Mouse (Mus musculus): Measurements from ENCODE around the gene Ncoa4. TPM values are rescaled to one million over a fixed set of nuclear protein-coding genes. Genes with fewer than 3 reads are reported as not detected.
"Not testable (repeated sequence)": the region's sequence is repeated elsewhere in the genome, so short reads cannot be mapped to it uniquely, and the experiment has no call there.

Ncoa4 gene
- polyA plus RNA-seq, 1 experiment from 2014 or later, result 126 TPM

DNA sequence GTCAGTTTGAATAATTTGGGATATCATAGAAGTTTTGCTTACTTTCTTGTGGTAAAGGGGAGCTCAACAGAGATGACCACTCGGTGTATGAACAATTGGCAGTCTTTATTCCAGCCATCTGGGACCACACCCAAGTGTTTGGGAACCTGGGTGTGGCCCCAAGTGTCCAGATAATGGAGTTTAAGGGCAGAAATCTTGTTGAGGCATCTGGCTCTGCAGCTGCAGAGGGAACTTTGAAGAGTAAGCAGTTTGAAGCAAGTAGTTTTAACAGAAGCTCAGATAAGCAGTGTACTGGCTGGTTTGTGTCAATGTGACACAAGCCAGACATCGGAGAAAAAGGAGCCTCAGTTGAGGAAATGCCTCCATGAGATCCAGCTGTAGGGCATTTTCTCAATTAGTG is 25.4 kb upstream of the Ncoa4 start:
- Histone ChIP-seq H3K4me3 (replicated peaks; ENCODE audit: low read depth, low read length) (no peak overlapping the region), H3K4me2 (ENCODE audit: low read length) (no peak overlapping the region), H3K36me3 (ENCODE audit: control insufficient read depth, insufficient read depth, low read length) (no peaks in the 10 kb centered on the region), H3K4me1 (ENCODE audit: control insufficient read depth, insufficient read depth, low read length) (no peaks in the 10 kb centered on the region), H3K27me3 (ENCODE audit: control insufficient read depth, insufficient read depth, low read length) (no peaks in the 10 kb centered on the region), H3K9ac (replicated peaks; ENCODE audit: low read length) (no peak overlapping the region), H3K9me3 (ENCODE audit: control insufficient read depth, low read length) (no peaks in the 10 kb centered on the region), H3K27ac (replicated peaks; ENCODE audit: low read depth, low read length) (no peak overlapping the region)
- no peak for ATAC-seq (ENCODE audit: low FRiP score, low TSS enrichment)
- DNase-seq, result no peak
- 72% methylated on average over 2 of the region's 2 CpGs for WGBS

GRCm38 (mm10) chr14:32136467-32136866 is 23.2 kb upstream of the Ncoa4 start:
- not testable (repeated sequence) for ATAC-seq (ENCODE audit: low FRiP score, low TSS enrichment); DNase-seq; H3K4me2 ChIP-seq (ENCODE audit: low read length); H3K4me3 ChIP-seq (replicated peaks; ENCODE audit: low read depth, low read length); H3K27me3 ChIP-seq (ENCODE audit: control insufficient read depth, insufficient read depth, low read length); H3K9me3 ChIP-seq (ENCODE audit: control insufficient read depth, low read length); H3K36me3 ChIP-seq (ENCODE audit: control insufficient read depth, insufficient read depth, low read length); H3K9ac ChIP-seq (replicated peaks; ENCODE audit: low read length); H3K4me1 ChIP-seq (ENCODE audit: control insufficient read depth, insufficient read depth, low read length); H3K27ac ChIP-seq (replicated peaks; ENCODE audit: low read depth, low read length)
- 73% methylated on average over 3 of the region's 3 CpGs for WGBS

DNA sequence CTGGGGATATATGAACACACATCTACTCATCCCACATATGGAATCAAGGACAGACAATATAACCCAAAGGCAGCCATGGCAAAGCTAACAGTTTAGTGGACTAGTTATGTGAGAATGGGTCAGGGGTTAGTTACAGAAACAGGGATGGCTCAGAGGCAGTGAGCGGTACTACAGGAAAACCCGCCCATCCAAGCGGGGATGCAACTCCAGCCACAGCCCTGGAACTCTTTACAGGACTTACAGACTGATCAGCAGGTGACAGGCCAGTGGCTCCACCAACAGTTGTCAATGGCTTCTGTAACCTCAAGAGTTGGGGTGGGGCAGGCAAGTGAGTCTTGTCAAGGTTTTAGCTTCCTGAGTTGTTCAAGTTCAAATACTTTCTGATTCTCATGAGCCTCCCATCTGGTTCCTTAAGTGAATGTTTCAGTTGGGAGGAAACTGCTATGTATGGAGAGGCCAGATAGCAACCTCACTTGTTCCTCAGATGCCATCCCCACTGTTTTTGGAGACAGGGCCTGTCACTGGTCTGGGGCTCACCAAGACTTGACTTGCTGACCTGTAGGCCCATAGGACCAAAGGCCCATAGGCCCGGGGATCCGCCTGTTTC is 19.2 kb upstream of the Ncoa4 start:
- H3K27me3 ChIP-seq (ENCODE audit: control insufficient read depth, insufficient read depth, low read length), result no peaks in the 10 kb centered on the region
- DNase-seq (no peak), ATAC-seq (ENCODE audit: low FRiP score, low TSS enrichment) (no peak)
- no peak overlapping the region for H3K4me2 ChIP-seq (ENCODE audit: low read length)
- H3K9ac ChIP-seq (replicated peaks; ENCODE audit: low read length), result no peak overlapping the region
- no peaks in the 10 kb centered on the region for H3K9me3 ChIP-seq (ENCODE audit: control insufficient read depth, low read length)
- H3K4me3 ChIP-seq (replicated peaks; ENCODE audit: low read depth, low read length), result no peak overlapping the region
- H3K36me3 ChIP-seq (ENCODE audit: control insufficient read depth, insufficient read depth, low read length), result no peaks in the 10 kb centered on the region
- H3K4me1 ChIP-seq (ENCODE audit: control insufficient read depth, insufficient read depth, low read length), result no peaks in the 10 kb centered on the region
- no peak overlapping the region for H3K27ac ChIP-seq (replicated peaks; ENCODE audit: low read depth, low read length)
- WGBS, result 84% methylated on average over 5 of the region's 5 CpGs

GRCm38 (mm10) chr14:32141723-32142122 is 17.9 kb upstream of the Ncoa4 start, which contains the start of gene Msmb:
Gene Msmb, plus strand, starts transcription at chr14:32142023.
- no peak within 1 kb of the TSS for H3K4me3 ChIP-seq (replicated peaks; ENCODE audit: low read depth, low read length)
- no peak for ATAC-seq (ENCODE audit: low FRiP score, low TSS enrichment)
- H3K4me2 ChIP-seq (ENCODE audit: low read length), result no peak within 1 kb of the TSS
- no peak within 1 kb of the TSS for H3K9ac ChIP-seq (replicated peaks; ENCODE audit: low read length)
- DNase-seq, result no peak
- H3K9me3 ChIP-seq (ENCODE audit: control insufficient read depth, low read length), result no peaks in the 10 kb centered on the region
- no peak within 1 kb of the TSS for H3K27ac ChIP-seq (replicated peaks; ENCODE audit: low read depth, low read length)
- no peaks in the 10 kb centered on the region for H3K27me3 ChIP-seq (ENCODE audit: control insufficient read depth, insufficient read depth, low read length)
- whole genome bisulfite sequencing, result 90% methylated on average over 5 of the region's 5 CpGs
- no peaks in the 10 kb centered on the region for H3K36me3 ChIP-seq (ENCODE audit: control insufficient read depth, insufficient read depth, low read length)
- H3K4me1 ChIP-seq (ENCODE audit: control insufficient read depth, insufficient read depth, low read length), result no peaks in the 10 kb centered on the region

- no peak overlapping the region for H3K4me2 ChIP-seq (ENCODE audit: low read length)
- H3K36me3 ChIP-seq (ENCODE audit: control insufficient read depth, insufficient read depth, low read length), result no peaks in the 10 kb centered on the region
- H3K9ac ChIP-seq (replicated peaks; ENCODE audit: low read length), result no peak overlapping the region
- no peak overlapping the region for H3K27ac ChIP-seq (replicated peaks; ENCODE audit: low read depth, low read length)
- no peaks in the 10 kb centered on the region for H3K27me3 ChIP-seq (ENCODE audit: control insufficient read depth, insufficient read depth, low read length)
- DNase-seq, result no peak
- H3K4me1 ChIP-seq (ENCODE audit: control insufficient read depth, insufficient read depth, low read length), result no peaks in the 10 kb centered on the region
- no peak for ATAC-seq (ENCODE audit: low FRiP score, low TSS enrichment)
- H3K4me3 ChIP-seq (replicated peaks; ENCODE audit: low read depth, low read length), result no peak overlapping the region
- peaks cover 6% of the 10 kb centered on the region; the same call in 1 of the 2 replicates for H3K9me3 ChIP-seq (ENCODE audit: control insufficient read depth, low read length)
These were observed 14.9 kb upstream of the Ncoa4 start for GRCm38 (mm10) chr14:32144734-32145133.

DNA sequence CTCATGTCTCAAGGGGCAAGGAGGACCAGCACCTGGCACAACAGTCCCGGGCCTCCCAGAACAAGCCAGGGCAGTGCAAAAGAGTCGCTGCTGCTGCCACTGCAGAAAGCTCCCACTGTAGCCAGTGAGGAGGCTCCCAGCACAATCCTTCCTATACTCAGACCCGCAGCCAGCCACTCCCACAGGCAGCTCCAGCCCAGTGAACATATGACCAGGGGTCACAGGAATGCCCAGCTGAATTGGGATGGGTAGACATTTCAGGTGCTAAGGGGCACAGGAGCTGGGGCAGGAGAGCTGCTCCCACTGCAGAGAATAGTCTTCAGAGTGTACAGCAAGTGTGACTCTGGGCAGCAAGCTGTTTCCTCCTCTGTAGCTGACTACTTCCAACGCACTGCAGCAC is 14.3 kb upstream of the Ncoa4 start:
- Histone ChIP-seq H3K4me1 (ENCODE audit: control insufficient read depth, insufficient read depth, low read length) (no peaks in the 10 kb centered on the region), H3K9me3 (ENCODE audit: control insufficient read depth, low read length) (peaks cover 6% of the 10 kb centered on the region; the same call in 1 of the 2 replicates), H3K4me3 (replicated peaks; ENCODE audit: low read depth, low read length) (no peak overlapping the region), H3K4me2 (ENCODE audit: low read length) (no peak overlapping the region), H3K27ac (replicated peaks; ENCODE audit: low read depth, low read length) (no peak overlapping the region), H3K27me3 (ENCODE audit: control insufficient read depth, insufficient read depth, low read length) (no peaks in the 10 kb centered on the region), H3K9ac (replicated peaks; ENCODE audit: low read length) (no peak overlapping the region), H3K36me3 (ENCODE audit: control insufficient read depth, insufficient read depth, low read length) (no peaks in the 10 kb centered on the region)
- ATAC-seq (ENCODE audit: low FRiP score, low TSS enrichment) (no peak), DNase-seq (no peak)
- 77% methylated on average over 4 of the region's 4 CpGs for WGBS

- WGBS, result 86% methylated on average over 7 of the region's 7 CpGs
- no peak overlapping the region for H3K4me2 ChIP-seq (ENCODE audit: low read length)
- ATAC-seq (ENCODE audit: low FRiP score, low TSS enrichment) (no peak), DNase-seq (no peak)
- H3K9ac ChIP-seq (replicated peaks; ENCODE audit: low read length), result no peak overlapping the region
- H3K4me3 ChIP-seq (replicated peaks; ENCODE audit: low read depth, low read length), result no peak overlapping the region
- H3K27me3 ChIP-seq (ENCODE audit: control insufficient read depth, insufficient read depth, low read length), result no peaks in the 10 kb centered on the region
- H3K36me3 ChIP-seq (ENCODE audit: control insufficient read depth, insufficient read depth, low read length), result no peaks in the 10 kb centered on the region
- peaks cover 6% of the 10 kb centered on the region; the same call in 1 of the 2 replicates for H3K9me3 ChIP-seq (ENCODE audit: control insufficient read depth, low read length)
- H3K4me1 ChIP-seq (ENCODE audit: control insufficient read depth, insufficient read depth, low read length), result no peaks in the 10 kb centered on the region
- no peak overlapping the region for H3K27ac ChIP-seq (replicated peaks; ENCODE audit: low read depth, low read length)
These were observed 13.7 kb upstream of the Ncoa4 start for GRCm38 (mm10) chr14:32145809-32146511.

DNA sequence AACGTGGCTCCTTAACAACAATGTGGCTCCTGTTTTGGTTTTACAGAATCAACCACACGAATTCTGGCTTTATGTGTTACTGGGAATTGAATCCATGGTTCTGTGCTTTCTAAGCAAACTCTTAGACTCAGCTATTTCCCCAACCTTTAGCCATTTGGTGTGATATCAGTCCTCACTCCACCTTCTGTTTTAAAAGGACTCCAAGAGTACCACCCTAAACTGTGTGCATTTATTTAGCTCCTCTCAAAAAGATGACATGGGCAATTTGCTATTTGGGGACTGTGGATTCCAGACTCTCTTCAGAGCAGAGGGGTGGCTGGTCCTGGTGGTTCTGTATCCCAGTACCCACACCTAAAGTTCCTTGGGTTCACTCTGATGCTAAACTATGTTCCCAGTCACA is 13.1 kb upstream of the Ncoa4 start:
- peaks cover 6% of the 10 kb centered on the region; the same call in 1 of the 2 replicates for H3K9me3 ChIP-seq (ENCODE audit: control insufficient read depth, low read length)
- H3K4me2 ChIP-seq (ENCODE audit: low read length), result no peak overlapping the region

DNA sequence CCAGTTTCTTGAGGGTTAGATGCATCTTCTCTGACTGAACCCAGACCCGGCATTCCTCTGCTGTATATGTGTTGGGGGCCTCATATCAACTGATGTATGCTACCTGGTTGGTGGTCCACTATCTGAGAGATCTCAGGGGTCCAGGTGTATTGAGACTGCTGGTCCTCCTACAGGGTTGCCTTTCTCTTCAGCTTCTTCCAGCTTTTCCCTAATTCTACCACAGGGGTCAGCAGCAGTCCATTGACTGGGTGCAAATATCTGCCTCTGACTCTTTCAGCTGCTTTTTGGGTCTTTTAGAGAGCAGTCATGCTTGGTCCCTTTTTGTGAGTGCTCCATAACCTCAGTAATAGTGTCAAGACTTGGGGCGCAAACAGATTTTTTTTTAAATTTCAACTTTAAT is 8.8 kb upstream of the Ncoa4 start:
- H3K4me1 ChIP-seq (ENCODE audit: control insufficient read depth, insufficient read depth, low read length), result no peaks in the 10 kb centered on the region
- H3K27ac ChIP-seq (replicated peaks; ENCODE audit: low read depth, low read length), result no peak overlapping the region
- DNase-seq (no peak), ATAC-seq (ENCODE audit: low FRiP score, low TSS enrichment) (no peak)
- H3K36me3 ChIP-seq (ENCODE audit: control insufficient read depth, insufficient read depth, low read length), result no peaks in the 10 kb centered on the region
- no peak overlapping the region for H3K9ac ChIP-seq (replicated peaks; ENCODE audit: low read length)
- H3K27me3 ChIP-seq (ENCODE audit: control insufficient read depth, insufficient read depth, low read length), result no peaks in the 10 kb centered on the region
- no peak overlapping the region for H3K4me3 ChIP-seq (replicated peaks; ENCODE audit: low read depth, low read length)
- H3K4me2 ChIP-seq (ENCODE audit: low read length), result no peak overlapping the region
- H3K9me3 ChIP-seq (ENCODE audit: control insufficient read depth, low read length), result peaks cover 6% of the 10 kb centered on the region; the same call in 1 of the 2 replicates
- WGBS, result 97% methylated on average over 2 of the region's 2 CpGs

More for the DNA sequence above, 13.1 kb upstream of the Ncoa4 start:
- DNase-seq (no peak), ATAC-seq (ENCODE audit: low FRiP score, low TSS enrichment) (no peak)
- no peaks in the 10 kb centered on the region for H3K27me3 ChIP-seq (ENCODE audit: control insufficient read depth, insufficient read depth, low read length)
- no peak overlapping the region for H3K27ac ChIP-seq (replicated peaks; ENCODE audit: low read depth, low read length)
- H3K36me3 ChIP-seq (ENCODE audit: control insufficient read depth, insufficient read depth, low read length), result no peaks in the 10 kb centered on the region
- H3K4me1 ChIP-seq (ENCODE audit: control insufficient read depth, insufficient read depth, low read length), result no peaks in the 10 kb centered on the region
- no peak overlapping the region for H3K9ac ChIP-seq (replicated peaks; ENCODE audit: low read length)
- no peak overlapping the region for H3K4me3 ChIP-seq (replicated peaks; ENCODE audit: low read depth, low read length)
- 83% methylated on average over 2 of the region's 2 CpGs for WGBS

All from midbrain, embryonic 14.5 days (tissue).